8 mouse cellular contexts compared by ENCODE assay signal in genomic region chr6:56831697-56832406, GRCm38 (mm10). TPM values are rescaled to one million over a fixed set of nuclear protein-coding genes. Genes with fewer than 3 reads are reported as not detected.
A peak's percentile ranks its signal among the peaks of the same experiment; 100 is the strongest.
DNase-seq lines count a peak whose midpoint lies in the region; ATAC-seq and TF ChIP-seq lines count a peak whose summit lies in the region.

Gene Fkbp9 (plus strand): TSS chr6:56832059.

- H3K9me3 ChIP-seq in limb, embryonic 13.5 days = no peaks in the 10 kb centered on the region
- H3K9me3 ChIP-seq in midbrain, embryonic 13.5 days = no peaks in the 10 kb centered on the region

- peak within 1 kb of the TSS; percentile 91 for H3K9ac ChIP-seq in limb, embryonic 13.5 days
- H3K9ac ChIP-seq in midbrain, embryonic 13.5 days (replicated peaks) = peak within 1 kb of the TSS; percentile 65

- no peak for TF ChIP-seq CTCF in bone marrow, adult 2 months (IDR thresholded peaks at IDR 0.05; ENCODE audit: control insufficient read depth, insufficient read depth, low read length)

- peak within 1 kb of the TSS; percentile 61 for H3K4me2 ChIP-seq in limb, embryonic 13.5 days (replicated peaks)
- peak within 1 kb of the TSS; percentile 78 for H3K4me2 ChIP-seq in midbrain, embryonic 13.5 days (replicated peaks)

- TF ChIP-seq POLR2A in bone marrow, adult 2 months (IDR thresholded peaks at IDR 0.05; ENCODE audit: borderline replicate concordance, control insufficient read depth, low read depth, low read length) = no peak

- DNase-seq in 3134 (ENCODE audit: extremely low read depth, insufficient read length, low spot score) = peak; percentile 84
- peak; percentile 89 for DNase-seq in heart, adult 8-10 months (ENCODE audit: low spot score)
- peak; percentile 85 to 86 for DNase-seq in kidney, adult 8-10 months
- DNase-seq in spleen, postnatal 4 days (ENCODE audit: low spot score in 2 of 2) = peak; percentile 19 to 64

- H3K4me3 ChIP-seq in bone marrow, adult 2 months (replicated peaks; ENCODE audit: control insufficient read depth, low read depth, low read length) = peak within 1 kb of the TSS; percentile 48
- H3K4me3 ChIP-seq in limb, embryonic 13.5 days = peak within 1 kb of the TSS; percentile 76
- H3K4me3 ChIP-seq in midbrain, embryonic 13.5 days (replicated peaks) = peak within 1 kb of the TSS; percentile 50

- H3K27ac ChIP-seq in bone marrow, adult 2 months (ENCODE audit: control insufficient read depth, insufficient read depth, low read depth, low read length, poor library complexity) = no peak within 1 kb of the TSS
- peak within 1 kb of the TSS; percentile 87 for H3K27ac ChIP-seq in limb, embryonic 13.5 days
- H3K27ac ChIP-seq in midbrain, embryonic 13.5 days = peak within 1 kb of the TSS; percentile 11; the same call in 1 of the 2 replicates

- 0 out of 2 replicates have a peak, but pooled peaks have one; percentile 43 for ATAC-seq in erythroblast, adult 5-6 weeks (replicated peaks; ENCODE audit: low FRiP score, poor library complexity, severe bottlenecking)
- peak; percentile 94 for ATAC-seq in limb, embryonic 13.5 days (ENCODE audit: low FRiP score, low read depth)
- ATAC-seq in midbrain, embryonic 13.5 days = peak; percentile 93

- H3K27me3 ChIP-seq in limb, embryonic 13.5 days = no peaks in the 10 kb centered on the region
- no peaks in the 10 kb centered on the region for H3K27me3 ChIP-seq in midbrain, embryonic 13.5 days

- H3K36me3 ChIP-seq in limb, embryonic 13.5 days = peaks cover 18% of the 10 kb centered on the region
- H3K36me3 ChIP-seq in midbrain, embryonic 13.5 days = no peaks in the 10 kb centered on the region

- WGBS in bone marrow, adult 2 months = 2% methylated on average over 58 of the region's 58 CpGs
- WGBS in limb, embryonic 13.5 days = under 1% methylated on average over 50 of the region's 58 CpGs
- under 1% methylated on average over 55 of the region's 58 CpGs for WGBS in midbrain, embryonic 13.5 days

- no peaks in the 10 kb centered on the region for H3K4me1 ChIP-seq in bone marrow, adult 2 months (ENCODE audit: control insufficient read depth, insufficient read depth, low read length)
- peaks cover 28% of the 10 kb centered on the region for H3K4me1 ChIP-seq in limb, embryonic 13.5 days
- H3K4me1 ChIP-seq in midbrain, embryonic 13.5 days (replicated peaks) = peaks cover 6% of the 10 kb centered on the region

RNA-seq across cellular contexts. Expression of gene Fkbp9, which starts in this region (rescaled TPM):
- 5.5 and 15.3 TPM in 2 replicates for polyA plus RNA-seq in bone marrow, adult 2 months (2011; ENCODE audit: insufficient read depth, insufficient read length, low replicate concordance, missing spikeins)
- 1.3 TPM in 1 of 2 replicates, not detected in the other for total RNA-seq in erythroblast, adult 5-6 weeks (2015; ENCODE audit: low replicate concordance)
- total RNA-seq in erythroblast, adult 5-6 weeks (2017; ENCODE audit: low replicate concordance) = 1.3 and 2.5 TPM in 2 replicates
- total RNA-seq in heart, adult 8-10 months (2022) = 10 to 100 TPM; 86.6 to 95.2 (median 88.9) TPM
- polyA plus RNA-seq in limb, embryonic 13.5 days (2015; fragmentation: Nextera tagmentation; extraction: Ambion mirVana) = 181 and 185 TPM in 2 replicates
- polyA plus RNA-seq in midbrain, embryonic 13.5 days (2015; fragmentation: Nextera tagmentation; extraction: Ambion mirVana) = 23.3 and 29.2 TPM in 2 replicates

Comparison
In these comparisons a context has a peak if more than half of its experiments do, and no peak if none do; other contexts are left out.
1. RNA of gene Fkbp9 (total RNA-seq): 86.6 to 95.2 TPM in heart, adult 8-10 months; 1.3 to 2.5 TPM in erythroblast, adult 5-6 weeks; every median in the first group is over 10 times any median in the second.
2. ATAC-seq: peak in every context shown above with its lines; median percentile 94 in limb, embryonic 13.5 days; 93 in midbrain, embryonic 13.5 days; 43 in erythroblast, adult 5-6 weeks.
3. Peak in every context shown above with its lines, with median percentiles within 50 percentile points of each other: DNase-seq and H3K4me3 ChIP-seq.